Mouse (Mus musculus): ENCODE measurements around the gene Ccdc159.

The Ccdc159 gene

GRCm38 (mm10) chr9:21962416-21963059, 35.3 kb downstream of the Ccdc159 start:
- DNase-seq = peak; percentile 74

GRCm38 (mm10) chr9:21963417-21963816, 36.1 kb downstream of the Ccdc159 start, which contains the start of gene Epor:
Gene Epor (minus strand): TSS chr9:21963506.
- DNase-seq = peak; percentile 63

GRCm38 (mm10) chr9:21968883-21969282, 41.6 kb downstream of the Ccdc159 start:
- DNase-seq = no peak

GRCm38 (mm10) chr9:21969304-21969703, 42.0 kb downstream of the Ccdc159 start:
- no peak for DNase-seq

- DNase-seq = no peak
Measured at GRCm38 (mm10) chr9:21976626-21977175, 49.4 kb downstream of the Ccdc159 start.

GRCm38 (mm10) chr9:21977331-21977730, 50.1 kb downstream of the Ccdc159 start:
- DNase-seq = no peak

GRCm38 (mm10) chr9:21977972-21978371, 50.7 kb downstream of the Ccdc159 start:
- DNase-seq = no peak

- DNase-seq = no peak
Measured at GRCm38 (mm10) chr9:21978398-21979128, 51.3 kb downstream of the Ccdc159 start.

GRCm38 (mm10) chr9:21983911-21984310, 56.6 kb downstream of the Ccdc159 start:
- DNase-seq = peak; percentile 87
